Mouse (Mus musculus) kidney, postnatal 0 days (tissue): ENCODE results near the gene Ugt2b1. TPM values are rescaled to one million over a fixed set of nuclear protein-coding genes. Genes with fewer than 3 reads are reported as not detected.

Source experiments
- ATAC-seq: fragments of 200-750 bp; cut with Nextera tagmentation; replicated peaks from 2 replicates; pipeline ENCODE4 v1.8.0; 2017; ENCODE audit warnings: low read depth, moderate number of reproducible peaks, moderate TSS enrichment, moderate library complexity; ENCODE audit not compliant: low FRiP score
- DNase-seq: peaks from one replicate; pipeline ENCODE4 v3.0.0-alpha.2; 2016; ENCODE audit warnings: low spot score
- H3K27ac ChIP-seq: fragments of 300-500 bp; sonication (generic); 2 replicates; pipeline ENCODE4 v1.5.1; 2014; ENCODE audit warnings: mild to moderate bottlenecking
- H3K27me3 ChIP-seq: fragments of 300-500 bp; sonication (generic); 2 replicates; pipeline ENCODE4 v1.6.1; 2014; ENCODE audit warnings: low read length, mixed read lengths; ENCODE audit not compliant: insufficient read depth
- H3K36me3 ChIP-seq: fragments of 300-500 bp; sonication (generic); 2 replicates; pipeline ENCODE4 v1.6.1; 2014; ENCODE audit warnings: low read length, mixed read lengths; ENCODE audit not compliant: insufficient read depth
- H3K4me1 ChIP-seq: fragments of 300-500 bp; sonication (generic); replicated peaks from 2 replicates; pipeline ENCODE4 v1.6.1; 2014; ENCODE audit warnings: antibody characterized with exemption, low read length, mixed read lengths; ENCODE audit not compliant: insufficient read depth
- H3K4me2 ChIP-seq: fragments of 300-500 bp; sonication (generic); 2 replicates; pipeline ENCODE4 v1.6.1; 2014; ENCODE audit warnings: mild to moderate bottlenecking, low read length, moderate library complexity, mixed read lengths
- H3K4me3 ChIP-seq: fragments of 300-500 bp; sonication (generic); replicated peaks from 2 replicates; pipeline ENCODE4 v1.5.1; 2014; ENCODE audit warnings: low read depth, low read length
- H3K9ac ChIP-seq: fragments of 300-500 bp; sonication (generic); 2 replicates; pipeline ENCODE4 v1.6.1; 2014; ENCODE audit warnings: low read depth, low read length
- H3K9me3 ChIP-seq: fragments of 300-500 bp; sonication (generic); replicated peaks from 2 replicates; pipeline ENCODE4 v1.6.1; 2016; ENCODE audit warnings: low read length, inconsistent platforms, mixed read lengths
- CTCF ChIP-seq: IDR thresholded peaks from 2 replicates; pipeline ENCODE4 v1.5.1; 2016; ENCODE audit warnings: antibody characterized with exemption, low read depth, mild to moderate bottlenecking, moderate library complexity
- WGBS: fragments of 180-500 bp; shearing (Covaris S2); extraction: QIAGEN DNeasy Blood & Tissue Kit; methylation state at CpG from one replicate; pipeline ENCODE4 v1.1.7; 2014; 5-methylcytosine and 5-hydroxymethylcytosine counted together
- polyA plus RNA-seq: library from polyadenylated mRNA; unstranded; fragments of >200 nt; fragmentation: Nextera tagmentation; extraction: Ambion mirVana; gene quantifications from 2 replicates; pipeline ENCODE4 v1.2.1, GENCODE M21; 2015

The Ugt2b1 gene
- polyA plus RNA-seq, 1 experiment from 2014 or later: not detected

DNA sequence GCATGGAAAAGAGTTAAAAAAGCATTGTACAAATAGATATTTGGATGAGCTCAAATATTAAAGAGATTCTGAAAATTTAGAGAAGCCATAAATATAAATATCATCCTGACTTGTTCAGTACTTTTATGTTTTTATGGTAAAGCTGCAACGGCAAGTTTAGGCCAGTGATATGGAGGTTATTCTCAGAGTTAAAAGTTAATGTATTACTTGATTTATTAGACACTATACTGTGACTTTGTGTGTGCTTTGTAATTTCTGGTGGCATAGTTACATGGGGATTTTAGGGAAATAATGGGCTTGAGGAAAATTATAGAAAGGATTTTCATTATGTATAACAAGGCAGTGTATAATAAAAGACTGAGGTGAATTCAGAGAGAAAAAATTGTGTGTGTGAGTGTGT lies 39.2 kb downstream of the Ugt2b1 start:
- H3K27me3 ChIP-seq: no peaks in the 10 kb centered on the region
- ATAC-seq: no peak
- H3K4me1 ChIP-seq: no peaks in the 10 kb centered on the region
- H3K36me3 ChIP-seq: no peaks in the 10 kb centered on the region
- TF ChIP-seq CTCF: no peak
- 46% methylated on average over 1 of the region's 1 CpGs for WGBS
- no peak overlapping the region for H3K27ac ChIP-seq
- H3K4me3 ChIP-seq: no peak overlapping the region
- no peak overlapping the region for H3K9ac ChIP-seq
- H3K4me2 ChIP-seq: no peak overlapping the region
- DNase-seq: no peak
- no peaks in the 10 kb centered on the region for H3K9me3 ChIP-seq

GRCm38 (mm10) chr5:86886620-86887019 lies 39.7 kb downstream of the Ugt2b1 start:
- ATAC-seq (no peak), DNase-seq (peak; percentile 37)
- no peak overlapping the region for H3K9ac ChIP-seq
- H3K4me2 ChIP-seq: no peak overlapping the region
- H3K36me3 ChIP-seq: no peaks in the 10 kb centered on the region
- H3K4me1 ChIP-seq: no peaks in the 10 kb centered on the region
- WGBS: 42% methylated on average over 3 of the region's 3 CpGs
- no peak overlapping the region for H3K27ac ChIP-seq
- H3K9me3 ChIP-seq: no peaks in the 10 kb centered on the region
- peak; percentile 65 for TF ChIP-seq CTCF
- H3K4me3 ChIP-seq: no peak overlapping the region
- no peaks in the 10 kb centered on the region for H3K27me3 ChIP-seq

GRCm38 (mm10) chr5:86871877-86872276 lies 54.5 kb downstream of the Ugt2b1 start:
- DNase-seq: no peak
- H3K36me3 ChIP-seq: no peaks in the 10 kb centered on the region
- no peak overlapping the region for H3K4me2 ChIP-seq
- no peak for TF ChIP-seq CTCF
- no peaks in the 10 kb centered on the region for H3K9me3 ChIP-seq
- no peaks in the 10 kb centered on the region for H3K4me1 ChIP-seq
- WGBS: 25% methylated on average over 1 of the region's 1 CpGs
- no peaks in the 10 kb centered on the region for H3K27me3 ChIP-seq
- H3K4me3 ChIP-seq: no peak overlapping the region
- no peak for ATAC-seq
- H3K27ac ChIP-seq: no peak overlapping the region
- H3K9ac ChIP-seq: no peak overlapping the region

Other genes with a start within 250 kb of the Ugt2b1 start
- 0.08 TPM in 1 of 2 replicates, not detected in the other for gene Tmprss11e, start 180.7 kb downstream of the Ugt2b1 start, polyA plus RNA-seq
- gene Ythdc1, start 122.3 kb downstream of the Ugt2b1 start, polyA plus RNA-seq: 31.0 and 32.0 TPM in 2 replicates
- gene Ugt2b34, start 19.6 kb downstream of the Ugt2b1 start, polyA plus RNA-seq: 7.5 and 8.1 TPM in 2 replicates
- not detected in 2 replicates for gene Ugt2b35, start 74.3 kb upstream of the Ugt2b1 start, polyA plus RNA-seq
- 0.16 TPM in 1 of 2 replicates, not detected in the other for gene Ugt2b36, start 166.0 kb upstream of the Ugt2b1 start, polyA plus RNA-seq
- 28.6 and 28.8 TPM in 2 replicates for gene Ugt2b5, start 213.8 kb upstream of the Ugt2b1 start, polyA plus RNA-seq